Mouse (Mus musculus) thymus, postnatal 4 days (tissue): Measurements from ENCODE around the gene Phactr4.

ENCODE experiments used
- DNase-seq: peaks from one replicate; pipeline ENCODE4 v3.0.0; 2021

Gene Phactr4

DNA sequence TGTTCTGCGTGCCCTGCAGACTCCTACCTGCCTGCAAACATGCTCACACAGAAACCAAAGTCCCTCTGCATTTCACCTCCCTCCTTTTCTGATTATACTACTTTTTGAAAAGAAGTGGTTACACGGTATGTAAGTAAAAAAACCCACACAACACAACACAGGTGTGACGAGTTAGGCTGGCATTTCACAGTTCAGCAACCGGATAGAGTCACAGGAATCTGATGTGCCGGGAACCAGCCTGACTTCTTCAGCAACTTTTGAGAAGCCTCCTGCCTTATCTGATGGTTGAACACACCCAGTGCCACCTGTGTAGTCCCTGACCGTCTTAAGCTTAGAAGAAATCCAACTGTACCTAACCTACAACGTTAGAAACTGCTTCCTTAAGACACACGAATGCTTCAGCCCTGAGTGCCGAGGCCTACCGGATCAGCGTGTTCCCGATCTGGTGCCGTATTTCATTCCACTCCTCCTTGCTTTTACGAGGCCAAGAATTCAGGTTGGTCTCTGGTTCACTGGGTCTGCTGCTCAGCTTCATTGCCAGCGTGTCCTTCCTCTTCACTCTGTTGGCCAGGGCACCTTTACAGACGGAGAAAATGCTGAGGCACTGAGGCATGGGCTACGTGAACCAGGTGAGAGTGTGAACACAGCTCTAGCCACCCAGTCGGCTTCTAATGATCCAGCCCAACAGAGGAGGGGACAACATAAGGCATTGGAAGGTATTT lies 54.6 kb downstream of the Phactr4 start:
- no peak for DNase-seq

GRCm38 (mm10) chr4:132365450-132366060 lies 56.7 kb downstream of the Phactr4 start:
- no peak for DNase-seq

DNA sequence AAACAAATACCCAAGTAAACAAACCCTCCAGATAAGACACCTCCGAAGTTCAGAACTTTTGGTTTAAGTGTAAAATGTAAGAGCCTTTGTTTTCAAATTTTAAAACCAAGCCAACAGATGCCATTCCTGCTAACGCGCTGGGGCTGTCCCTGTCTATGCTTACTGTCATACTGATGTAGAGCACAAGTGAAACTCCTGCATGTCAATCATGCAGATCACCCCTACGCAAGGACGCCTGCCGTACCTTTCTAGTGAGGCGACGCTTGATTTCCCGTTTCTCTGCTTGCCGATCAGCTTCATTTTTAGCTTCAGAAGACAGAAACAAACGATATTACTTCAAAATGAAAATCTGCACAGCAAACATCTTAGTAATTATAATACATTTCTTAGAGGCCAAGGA lies 58.8 kb downstream of the Phactr4 start:
- no peak for DNase-seq

DNA sequence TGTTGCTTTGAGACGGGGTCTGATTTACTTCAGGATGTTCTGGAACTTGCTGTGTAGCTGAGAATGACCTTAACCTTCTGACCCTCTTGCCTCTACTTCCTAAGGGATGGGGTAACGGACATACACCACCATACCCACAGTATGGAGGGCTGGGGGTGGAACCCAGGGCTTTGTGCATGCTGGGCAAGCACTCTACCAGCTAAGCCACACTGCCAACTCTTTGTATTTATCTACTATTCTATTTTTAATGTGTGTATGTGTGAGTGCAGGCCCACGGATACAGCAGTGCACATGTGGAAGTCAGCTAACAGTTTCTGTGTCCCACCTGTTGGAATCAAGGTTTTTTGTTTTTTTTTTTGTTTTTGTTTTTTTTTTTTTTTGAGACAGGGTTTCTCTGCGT lies 62.8 kb downstream of the Phactr4 start:
- no peak for DNase-seq

DNA sequence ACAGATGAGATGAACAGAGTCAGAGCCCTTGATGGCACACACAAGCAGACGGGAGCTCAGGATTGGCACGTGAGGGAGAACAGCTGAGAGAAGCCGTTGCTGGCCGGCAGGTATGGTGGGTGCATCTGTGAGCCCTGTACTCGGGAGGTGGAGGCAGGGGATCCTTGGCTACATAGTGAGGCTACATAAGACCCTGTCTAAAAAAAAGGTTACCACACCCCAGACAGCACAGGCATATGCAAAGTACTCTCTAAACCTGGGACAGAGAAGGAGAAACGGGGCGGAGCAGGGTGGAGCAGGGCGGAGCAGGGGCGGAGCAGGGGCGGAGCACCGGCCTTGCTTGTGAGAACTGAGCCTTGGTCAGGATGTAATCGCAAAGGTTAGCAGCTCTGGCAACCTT lies 66.1 kb downstream of the Phactr4 start:
- DNase-seq: peak; percentile 75

DNA sequence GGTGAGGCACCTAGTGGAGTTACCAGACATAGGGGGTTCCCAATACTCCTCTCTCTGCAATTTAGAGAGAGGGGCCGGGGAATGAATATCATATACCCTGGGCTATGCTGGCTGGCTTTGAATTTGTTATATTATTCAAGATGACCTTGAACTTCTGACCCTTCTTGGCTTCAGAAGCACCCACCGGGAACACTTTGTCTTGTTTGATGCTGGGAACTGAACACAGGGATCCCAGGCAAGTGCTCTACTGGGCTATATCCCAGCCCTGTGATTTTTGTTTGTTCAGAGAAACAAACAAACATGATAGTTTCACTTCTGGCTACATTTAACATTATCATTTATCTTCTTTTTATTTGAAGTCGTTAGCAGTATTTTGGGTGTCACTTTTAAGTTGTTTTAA lies 66.9 kb downstream of the Phactr4 start:
- DNase-seq: no peak

GRCm38 (mm10) chr4:132354571-132354970 lies 67.7 kb downstream of the Phactr4 start:
- DNase-seq: no peak

DNA sequence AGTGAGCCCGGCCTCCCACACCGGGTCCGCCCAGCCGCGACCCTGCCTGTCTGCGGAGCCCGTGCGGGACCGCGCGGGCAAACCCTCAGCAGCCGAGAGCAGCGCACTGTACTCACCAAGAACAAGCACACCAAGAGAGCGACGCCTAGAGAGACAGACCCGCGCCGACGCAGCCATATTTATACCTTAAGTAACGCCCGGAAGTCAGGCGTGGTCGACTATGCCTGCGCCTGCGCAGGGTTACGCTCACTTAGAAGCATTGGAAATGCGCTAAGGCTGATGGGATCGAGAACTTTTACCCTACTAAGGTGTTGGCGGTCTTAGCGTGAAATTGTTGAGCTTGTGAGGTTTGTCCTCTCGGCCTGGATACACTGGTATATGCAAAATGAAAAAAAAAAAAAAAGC lies 68.8 kb downstream of the Phactr4 start, which contains the start of gene Rcc1:
TSS of gene Rcc1 (minus strand) at position 125 of the 405 bp plus-strand sequence.
- DNase-seq: peak; percentile 93

- DNase-seq: no peak
These were observed 69.5 kb downstream of the Phactr4 start for GRCm38 (mm10) chr4:132352739-132353138.

GRCm38 (mm10) chr4:132351401-132351800 lies 70.9 kb downstream of the Phactr4 start:
- DNase-seq: no peak

- no peak for DNase-seq
These were observed 71.4 kb downstream of the Phactr4 start for GRCm38 (mm10) chr4:132350854-132351253.

- no peak for DNase-seq
These were observed 72.1 kb downstream of the Phactr4 start for GRCm38 (mm10) chr4:132350123-132350740.

GRCm38 (mm10) chr4:132349495-132350122 lies 72.7 kb downstream of the Phactr4 start:
- DNase-seq: no peak

DNA sequence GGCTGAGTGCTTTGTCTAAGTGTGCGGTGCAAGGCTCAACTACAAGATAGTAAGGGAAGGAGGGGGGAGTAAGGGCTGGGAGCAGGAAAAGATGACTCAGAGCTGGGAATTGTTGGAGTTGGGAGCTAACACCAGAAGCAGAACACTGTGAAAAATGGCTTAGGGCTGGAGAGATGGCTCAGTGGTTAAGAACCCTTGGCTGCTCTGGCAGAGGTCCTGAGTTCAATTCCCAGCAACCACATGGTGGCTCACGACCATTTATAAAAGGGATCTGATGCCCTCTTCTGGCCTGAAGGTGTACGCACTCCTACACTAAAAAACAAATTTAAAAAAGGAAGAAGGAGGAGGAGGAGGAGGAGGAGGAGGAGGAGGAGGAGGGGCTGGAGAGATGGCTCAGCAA lies 75.6 kb downstream of the Phactr4 start:
- no peak for DNase-seq

GRCm38 (mm10) chr4:132346261-132346660 lies 76.0 kb downstream of the Phactr4 start:
- no peak for DNase-seq

GRCm38 (mm10) chr4:132345843-132346212 lies 76.5 kb downstream of the Phactr4 start:
- no peak for DNase-seq

DNA sequence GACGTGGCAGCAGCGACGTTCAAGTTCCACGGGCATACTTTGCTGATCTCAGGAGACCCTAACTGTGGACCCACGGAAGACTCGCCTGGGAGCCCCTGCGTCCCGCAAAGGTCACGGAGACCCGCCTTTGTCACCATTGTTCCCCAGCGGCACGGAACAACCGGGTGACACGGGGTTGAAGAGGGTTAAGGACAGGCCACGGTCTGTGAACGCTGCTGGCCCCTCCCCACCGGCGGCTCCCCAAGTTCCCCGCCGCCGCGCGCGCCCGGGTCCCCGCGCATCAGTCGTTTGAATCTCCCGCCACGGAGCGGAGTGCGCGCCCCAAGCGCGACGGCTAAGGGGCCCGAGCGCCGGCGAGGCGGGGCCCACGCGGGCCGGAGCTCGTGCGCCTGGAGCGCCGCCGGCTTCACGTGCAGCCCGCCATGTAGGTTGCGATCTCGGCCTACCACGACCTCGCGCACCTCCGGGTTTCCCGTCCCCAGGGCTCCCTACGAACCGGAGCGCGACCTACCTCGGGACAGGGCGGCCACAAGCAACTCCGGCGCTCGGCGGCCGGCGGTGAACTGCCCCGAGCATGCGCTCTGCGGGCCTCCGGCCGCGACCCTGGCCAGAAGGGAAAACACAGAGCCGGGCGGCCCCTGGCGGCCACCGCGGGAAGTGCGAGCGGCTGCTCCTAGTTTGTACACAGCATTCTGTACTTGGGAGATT lies 77.0 kb downstream of the Phactr4 start:
- DNase-seq: peak; percentile 96

DNA sequence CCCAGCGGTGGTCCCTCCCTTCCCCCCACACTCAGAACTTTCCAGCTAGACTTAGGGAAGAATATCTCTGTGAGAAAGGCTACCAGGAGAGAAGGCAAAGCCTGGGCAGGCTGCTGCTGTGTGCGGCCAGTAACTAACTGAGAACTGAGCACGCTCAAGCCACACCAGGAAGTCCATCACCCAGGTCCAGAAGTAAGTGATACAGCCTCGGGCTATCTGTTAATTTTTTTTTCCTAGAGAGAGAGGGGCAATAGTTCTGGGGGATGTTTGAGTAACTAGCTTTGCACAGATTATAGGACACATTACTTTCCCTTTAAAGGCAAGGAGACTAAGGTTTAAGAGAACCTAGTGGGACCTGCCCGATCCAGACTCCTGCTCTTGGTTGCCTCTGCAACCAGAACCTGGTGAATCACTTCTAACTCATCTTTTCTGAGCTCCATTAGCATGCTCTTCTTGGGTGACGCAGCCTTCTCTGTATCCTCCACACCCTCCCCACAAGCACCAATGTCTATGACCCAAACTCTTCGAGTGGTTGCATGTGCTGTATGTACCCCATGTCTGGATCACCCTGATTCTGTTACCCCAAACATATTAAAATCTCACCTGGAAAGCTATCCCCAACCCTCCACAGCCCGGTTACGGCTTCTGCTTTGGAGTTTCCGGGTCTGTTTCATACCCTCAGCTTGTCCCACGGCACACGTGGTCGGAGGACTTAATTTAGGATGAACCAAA lies 77.7 kb downstream of the Phactr4 start:
- no peak for DNase-seq

GRCm38 (mm10) chr4:132341451-132341850 lies 80.8 kb downstream of the Phactr4 start:
- no peak for DNase-seq

- no peak for DNase-seq
These were observed 83.3 kb downstream of the Phactr4 start for GRCm38 (mm10) chr4:132338943-132339342.

DNA sequence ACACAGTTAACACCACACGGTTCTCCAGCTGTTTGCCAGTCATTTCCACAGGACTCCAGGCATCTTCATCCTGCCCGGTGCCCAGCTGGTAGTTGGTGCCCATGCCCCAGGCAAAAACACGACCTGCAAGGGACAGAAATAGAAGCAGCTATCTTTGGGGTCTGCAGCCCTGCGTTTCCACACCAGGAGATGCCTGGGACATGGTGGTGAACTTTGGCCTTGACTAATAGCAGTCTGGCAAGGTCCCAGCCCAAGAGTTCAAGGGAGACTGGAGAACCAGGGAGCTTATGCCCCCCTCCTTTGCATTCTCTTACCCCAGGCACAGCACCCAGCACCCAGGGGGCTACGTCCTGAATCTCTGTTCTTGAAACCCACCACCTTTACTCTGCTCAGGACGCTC lies 89.4 kb downstream of the Phactr4 start:
- no peak for DNase-seq

- DNase-seq: no peak
These were observed 90.3 kb downstream of the Phactr4 start for GRCm38 (mm10) chr4:132331960-132332359.
